Mouse (Mus musculus): ENCODE measurements at regions not wholly inside any gene's neighbourhood (a gene's known extent, or its start where the extent isn't known, plus 50 kb on each side); places are given as distances from the start of the nearest gene placed in this dataset.

DNA sequence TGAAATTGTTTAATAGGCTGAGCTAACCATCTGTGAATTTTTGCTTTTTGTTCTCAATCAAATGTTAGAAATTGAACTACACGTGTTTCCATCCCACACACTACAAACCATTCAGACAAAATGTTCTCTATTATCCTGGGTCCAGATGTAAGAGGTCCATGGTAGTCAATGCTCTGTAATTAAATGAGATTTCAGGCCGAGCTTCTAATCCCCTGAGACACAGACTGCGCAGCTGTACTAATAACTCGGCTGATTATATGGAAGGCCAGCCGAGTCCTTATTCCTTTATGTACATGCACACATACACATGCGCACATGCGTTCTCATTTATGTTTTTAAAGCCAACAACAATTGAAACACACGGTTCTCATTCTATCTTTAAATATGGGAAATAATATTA lies 118.3 kb upstream of the Slc25a13 start:
- H3K4me1 ChIP-seq (ENCODE audit: insufficient read depth, low read depth, low read length), result no peaks in the 10 kb centered on the region
- ATAC-seq (ENCODE audit: extremely low read depth, insufficient number of reproducible peaks, low FRiP score, poor library complexity, severe bottlenecking) (no peak), DNase-seq (ENCODE audit: low spot score) (no peak)
- no peaks in the 10 kb centered on the region for H3K9me3 ChIP-seq (replicated peaks)
- no peak overlapping the region for H3K4me3 ChIP-seq (ENCODE audit: low read depth, low read length)
- no peaks in the 10 kb centered on the region for H3K27me3 ChIP-seq (ENCODE audit: insufficient read depth, low read length)
- TF ChIP-seq TAL1 (conservative IDR thresholded peaks at IDR 0.05; ENCODE audit: low read depth, low read length) (no peak), CTCF (IDR thresholded peaks at IDR 0.05; ENCODE audit: low read depth, low read length) (no peak)
- H3K36me3 ChIP-seq (replicated peaks), result no peaks in the 10 kb centered on the region

DNA sequence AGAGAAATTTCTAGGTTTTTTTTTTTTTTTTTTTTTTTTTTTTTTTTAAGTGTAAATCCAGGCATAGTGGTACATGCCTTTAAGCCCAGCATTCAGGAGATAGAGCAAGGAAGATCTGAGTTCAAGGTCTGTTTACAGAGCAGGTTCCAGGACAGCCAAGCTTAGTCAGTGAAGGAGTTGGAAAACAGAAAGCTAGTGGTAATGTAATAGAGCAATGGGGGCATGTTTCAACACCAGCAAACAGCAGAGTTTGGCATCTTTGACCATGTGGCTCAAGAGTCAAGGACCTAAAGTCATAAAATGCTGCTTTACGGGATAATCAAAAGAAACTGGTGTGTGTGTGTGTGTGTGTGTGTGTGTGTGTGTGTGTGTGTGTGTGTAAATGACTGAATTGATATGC lies 113.3 kb upstream of the Slc25a13 start:
- TF ChIP-seq POLR2AphosphoS5 (IDR thresholded peaks at IDR 0.05; ENCODE audit: insufficient replicate concordance, low read depth, low read length), result no peak
- no peak for TF ChIP-seq GATA1 (IDR thresholded peaks at IDR 0.05; ENCODE audit: borderline replicate concordance, low read length)
- TF ChIP-seq TAL1 (conservative IDR thresholded peaks at IDR 0.05; ENCODE audit: low read depth, low read length), result no peak
- ATAC-seq (ENCODE audit: extremely low read depth, insufficient number of reproducible peaks, low FRiP score, poor library complexity, severe bottlenecking) (no peak), DNase-seq (ENCODE audit: low spot score) (no peak)
- H3K27me3 ChIP-seq (ENCODE audit: insufficient read depth, low read length), result no peaks in the 10 kb centered on the region
- H3K4me3 ChIP-seq (ENCODE audit: low read depth, low read length), result no peak overlapping the region
- H3K9me3 ChIP-seq (replicated peaks), result no peaks in the 10 kb centered on the region
- no peaks in the 10 kb centered on the region for H3K4me1 ChIP-seq (ENCODE audit: insufficient read depth, low read depth, low read length)
- H3K36me3 ChIP-seq (replicated peaks), result no peaks in the 10 kb centered on the region

- Histone ChIP-seq H3K9me3 (replicated peaks) (no peaks in the 10 kb centered on the region), H3K36me3 (replicated peaks) (no peaks in the 10 kb centered on the region), H3K4me3 (ENCODE audit: low read depth, low read length) (no peak overlapping the region), H3K4me1 (ENCODE audit: insufficient read depth, low read depth, low read length) (no peaks in the 10 kb centered on the region), H3K27me3 (ENCODE audit: insufficient read depth, low read length) (no peaks in the 10 kb centered on the region)
- no peak for DNase-seq (ENCODE audit: low spot score)
- ATAC-seq (ENCODE audit: extremely low read depth, insufficient number of reproducible peaks, low FRiP score, poor library complexity, severe bottlenecking), result no peak
- TF ChIP-seq POLR2AphosphoS5 (IDR thresholded peaks at IDR 0.05; ENCODE audit: insufficient replicate concordance, low read depth, low read length) (no peak), GATA1 (IDR thresholded peaks at IDR 0.05; ENCODE audit: borderline replicate concordance, low read length) (no peak), GATA2 (IDR thresholded peaks at IDR 0.05; ENCODE audit: borderline replicate concordance, low read depth, low read length) (no peak), TAL1 (conservative IDR thresholded peaks at IDR 0.05; ENCODE audit: low read depth, low read length) (no peak), CTCF (IDR thresholded peaks at IDR 0.05; ENCODE audit: low read depth, low read length) (no peak)
Measured at GRCm38 (mm10) chr6:6325516-6325915, 108.5 kb upstream of the Slc25a13 start.

DNA sequence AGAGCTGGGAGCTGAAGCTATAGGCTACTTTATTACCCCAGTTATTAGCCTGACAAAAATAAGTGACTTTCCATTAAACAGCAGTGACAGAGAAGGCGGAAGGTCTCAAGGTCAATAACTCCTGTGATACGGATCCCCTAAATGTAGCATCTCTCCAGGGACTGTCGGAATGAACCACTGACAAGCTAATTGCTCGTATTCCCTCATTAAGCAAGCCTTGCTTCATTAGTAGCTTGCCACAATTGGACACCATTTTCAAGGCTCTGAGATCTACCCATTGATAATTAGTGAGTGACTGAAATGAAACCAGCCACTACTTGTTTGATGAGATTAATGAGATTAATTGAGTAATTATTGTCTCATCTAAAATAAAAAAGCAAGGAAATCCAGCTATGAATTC lies 99.8 kb upstream of the Slc25a13 start:
- no peaks in the 10 kb centered on the region for H3K27me3 ChIP-seq (ENCODE audit: insufficient read depth, low read length)
- H3K9me3 ChIP-seq (replicated peaks), result no peaks in the 10 kb centered on the region
- no peaks in the 10 kb centered on the region for H3K36me3 ChIP-seq (replicated peaks)
- DNase-seq (ENCODE audit: low spot score), result no peak
- TF ChIP-seq TAL1 (conservative IDR thresholded peaks at IDR 0.05; ENCODE audit: low read depth, low read length) (no peak), POLR2AphosphoS5 (IDR thresholded peaks at IDR 0.05; ENCODE audit: insufficient replicate concordance, low read depth, low read length) (no peak), GATA2 (IDR thresholded peaks at IDR 0.05; ENCODE audit: borderline replicate concordance, low read depth, low read length) (no peak), GATA1 (IDR thresholded peaks at IDR 0.05; ENCODE audit: borderline replicate concordance, low read length) (no peak), CTCF (IDR thresholded peaks at IDR 0.05; ENCODE audit: low read depth, low read length) (no peak)
- ATAC-seq (ENCODE audit: extremely low read depth, insufficient number of reproducible peaks, low FRiP score, poor library complexity, severe bottlenecking), result no peak
- no peaks in the 10 kb centered on the region for H3K4me1 ChIP-seq (ENCODE audit: insufficient read depth, low read depth, low read length)
- H3K4me3 ChIP-seq (ENCODE audit: low read depth, low read length), result no peak overlapping the region

- Histone ChIP-seq H3K27me3 (ENCODE audit: insufficient read depth, low read length) (0 out of 2 replicates have a peak, but pooled peaks cover 6% of the 10 kb centered on the region), H3K4me1 (ENCODE audit: insufficient read depth, low read depth, low read length) (no peaks in the 10 kb centered on the region), H3K4me3 (ENCODE audit: low read depth, low read length) (no peak overlapping the region), H3K9me3 (replicated peaks) (no peaks in the 10 kb centered on the region), H3K36me3 (replicated peaks) (no peaks in the 10 kb centered on the region)
- ATAC-seq (ENCODE audit: extremely low read depth, insufficient number of reproducible peaks, low FRiP score, poor library complexity, severe bottlenecking) (no peak), DNase-seq (ENCODE audit: low spot score) (no peak)
- TF ChIP-seq TAL1 (conservative IDR thresholded peaks at IDR 0.05; ENCODE audit: low read depth, low read length), result no peak
- no peak for TF ChIP-seq GATA2 (IDR thresholded peaks at IDR 0.05; ENCODE audit: borderline replicate concordance, low read depth, low read length)
- TF ChIP-seq GATA1 (IDR thresholded peaks at IDR 0.05; ENCODE audit: borderline replicate concordance, low read length), result no peak
- TF ChIP-seq POLR2AphosphoS5 (IDR thresholded peaks at IDR 0.05; ENCODE audit: insufficient replicate concordance, low read depth, low read length), result no peak
Measured at GRCm38 (mm10) chr6:6313171-6313570, 96.2 kb upstream of the Slc25a13 start.

- no peak for TF ChIP-seq GATA2 (IDR thresholded peaks at IDR 0.05; ENCODE audit: borderline replicate concordance, low read depth, low read length)
- TF ChIP-seq TAL1 (conservative IDR thresholded peaks at IDR 0.05; ENCODE audit: low read depth, low read length), result no peak
- TF ChIP-seq GATA1 (IDR thresholded peaks at IDR 0.05; ENCODE audit: borderline replicate concordance, low read length), result no peak
- TF ChIP-seq CTCF (IDR thresholded peaks at IDR 0.05; ENCODE audit: low read depth, low read length), result no peak
- TF ChIP-seq POLR2AphosphoS5 (IDR thresholded peaks at IDR 0.05; ENCODE audit: insufficient replicate concordance, low read depth, low read length), result no peak
- peaks cover 9% of the 10 kb centered on the region; the same call in 1 of the 2 replicates for H3K27me3 ChIP-seq (ENCODE audit: insufficient read depth, low read length)
- no peaks in the 10 kb centered on the region for H3K36me3 ChIP-seq (replicated peaks)
- no peak for DNase-seq (ENCODE audit: low spot score)
- H3K9me3 ChIP-seq (replicated peaks), result no peaks in the 10 kb centered on the region
- no peak for ATAC-seq (ENCODE audit: extremely low read depth, insufficient number of reproducible peaks, low FRiP score, poor library complexity, severe bottlenecking)
- no peak overlapping the region for H3K4me3 ChIP-seq (ENCODE audit: low read depth, low read length)
- no peaks in the 10 kb centered on the region for H3K4me1 ChIP-seq (ENCODE audit: insufficient read depth, low read depth, low read length)
Measured at GRCm38 (mm10) chr6:6310213-6310612, 93.2 kb upstream of the Slc25a13 start.

- H3K27me3 ChIP-seq (ENCODE audit: insufficient read depth, low read length), result peaks cover 9% of the 10 kb centered on the region; the same call in 1 of the 2 replicates
- ATAC-seq (ENCODE audit: extremely low read depth, insufficient number of reproducible peaks, low FRiP score, poor library complexity, severe bottlenecking) (no peak), DNase-seq (ENCODE audit: low spot score) (no peak)
- H3K9me3 ChIP-seq (replicated peaks), result no peaks in the 10 kb centered on the region
- H3K36me3 ChIP-seq (replicated peaks), result no peaks in the 10 kb centered on the region
- H3K4me3 ChIP-seq (ENCODE audit: low read depth, low read length), result no peak overlapping the region
- TF ChIP-seq GATA1 (IDR thresholded peaks at IDR 0.05; ENCODE audit: borderline replicate concordance, low read length) (no peak), TAL1 (conservative IDR thresholded peaks at IDR 0.05; ENCODE audit: low read depth, low read length) (no peak), GATA2 (IDR thresholded peaks at IDR 0.05; ENCODE audit: borderline replicate concordance, low read depth, low read length) (no peak), CTCF (IDR thresholded peaks at IDR 0.05; ENCODE audit: low read depth, low read length) (no peak), POLR2AphosphoS5 (IDR thresholded peaks at IDR 0.05; ENCODE audit: insufficient replicate concordance, low read depth, low read length) (no peak)
- no peaks in the 10 kb centered on the region for H3K4me1 ChIP-seq (ENCODE audit: insufficient read depth, low read depth, low read length)
Measured at GRCm38 (mm10) chr6:6307618-6308017, 90.6 kb upstream of the Slc25a13 start.
